Mouse (Mus musculus): Measurements from ENCODE around the gene Zmynd19. TPM values are rescaled to one million over a fixed set of nuclear protein-coding genes. Genes with fewer than 3 reads are reported as not detected.

Zmynd19 gene
- total RNA-seq (2021): 10 to 100 TPM; 18.3 to 20.3 TPM
- long read RNA-seq, experiment 1, partial matches to known transcripts: 1 of 8 reads
- long read RNA-seq, experiment 1, other reads (novel, unspliced or antisense): 3 of 8 reads
- long read RNA-seq, experiment 2, partial matches to known transcripts: 1 of 9 reads
- long read RNA-seq, experiment 2, other reads (novel, unspliced or antisense): 4 of 9 reads

DNA sequence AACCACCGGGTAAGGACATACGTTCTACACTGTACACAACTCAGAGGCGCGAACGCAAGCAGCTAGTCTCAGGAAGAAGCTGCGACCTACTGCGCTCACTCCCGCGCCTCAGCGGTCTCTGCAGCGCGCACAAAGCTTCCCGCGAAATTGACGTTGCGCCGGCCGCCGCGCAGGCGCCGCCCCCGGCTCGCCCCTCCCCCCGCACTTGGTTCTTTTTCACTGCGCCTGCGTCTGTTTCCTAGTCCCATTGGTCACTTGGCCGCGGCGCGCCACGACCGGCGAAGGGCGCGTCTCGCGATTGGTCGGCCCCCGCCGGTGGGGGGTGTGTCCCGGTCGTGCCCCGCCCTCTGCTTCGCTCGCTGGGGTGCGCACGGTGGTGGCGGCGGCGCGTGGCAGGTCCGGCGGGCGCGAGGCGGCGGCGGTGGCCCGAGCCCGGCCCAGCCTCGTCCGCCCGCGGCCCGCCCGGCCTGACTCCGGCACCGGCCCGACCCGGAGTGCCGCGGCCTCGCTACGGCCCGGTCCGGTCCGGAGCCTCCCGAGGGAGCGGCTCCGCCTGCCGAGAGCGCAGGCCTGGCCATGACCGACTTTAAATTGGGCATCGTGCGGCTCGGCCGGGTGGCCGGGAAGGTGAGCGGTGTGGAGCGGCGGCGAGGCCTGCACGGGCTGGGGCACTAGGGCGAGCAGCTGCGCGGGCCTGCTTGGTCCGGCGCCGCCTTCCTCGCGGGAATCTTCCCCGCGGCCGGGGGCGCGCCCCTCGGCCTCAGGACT, at the start of gene Zmynd19:
Gene Zmynd19, plus strand, starts transcription at position 372 of the 768 bp plus-strand sequence.
- peak; percentile 98 for DNase-seq (ENCODE audit: low spot score)

GRCm38 (mm10) chr2:24901055-24901454, 48.5 kb upstream of the Zmynd19 start:
- DNase-seq (ENCODE audit: low spot score): no peak

GRCm38 (mm10) chr2:24902999-24903398, 46.6 kb upstream of the Zmynd19 start:
- no peak for DNase-seq (ENCODE audit: low spot score)

GRCm38 (mm10) chr2:24904823-24905652, 44.6 kb upstream of the Zmynd19 start:
- DNase-seq (ENCODE audit: low spot score): no peak

- DNase-seq (ENCODE audit: low spot score): no peak
Measured at GRCm38 (mm10) chr2:24905653-24906155, 43.9 kb upstream of the Zmynd19 start.

DNA sequence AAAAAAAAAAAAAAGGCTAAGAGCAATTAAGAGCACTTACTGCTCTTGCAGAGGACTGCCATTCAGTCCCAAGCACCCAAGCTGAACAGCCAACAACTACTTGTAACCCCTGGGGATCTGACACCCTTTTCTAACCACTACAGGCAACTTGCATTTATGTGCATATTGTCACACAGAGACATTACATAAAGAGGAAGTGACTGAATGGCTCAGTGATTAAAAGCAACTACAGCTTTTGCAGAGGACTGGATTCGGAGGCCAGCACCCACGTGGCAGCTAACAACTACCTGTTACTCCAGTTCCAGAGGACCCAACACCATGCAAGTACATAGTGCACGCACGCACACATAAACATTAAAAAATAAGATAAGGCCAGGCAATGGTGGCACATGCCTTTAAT, 39.1 kb upstream of the Zmynd19 start:
- no peak for DNase-seq (ENCODE audit: low spot score)

DNA sequence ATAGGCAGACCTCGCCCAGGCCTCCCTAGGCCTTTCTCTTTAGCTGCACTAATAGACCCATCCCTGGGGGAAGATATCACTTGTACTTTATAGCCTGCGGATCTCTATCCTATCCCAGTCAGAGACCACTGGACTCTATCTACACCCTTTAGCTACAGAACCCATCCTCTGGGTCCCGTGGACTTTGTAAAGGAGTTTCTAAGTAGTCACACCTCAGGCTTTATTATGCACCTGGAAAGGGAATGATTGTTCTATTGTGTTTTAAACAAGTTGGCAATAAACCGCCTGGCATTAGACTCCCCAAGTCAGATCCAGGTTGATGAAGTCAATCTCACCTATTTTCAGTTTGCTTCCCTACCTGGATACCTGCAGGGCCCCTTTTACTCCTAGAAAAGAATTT, 37.4 kb upstream of the Zmynd19 start:
- no peak for DNase-seq (ENCODE audit: low spot score)

DNA sequence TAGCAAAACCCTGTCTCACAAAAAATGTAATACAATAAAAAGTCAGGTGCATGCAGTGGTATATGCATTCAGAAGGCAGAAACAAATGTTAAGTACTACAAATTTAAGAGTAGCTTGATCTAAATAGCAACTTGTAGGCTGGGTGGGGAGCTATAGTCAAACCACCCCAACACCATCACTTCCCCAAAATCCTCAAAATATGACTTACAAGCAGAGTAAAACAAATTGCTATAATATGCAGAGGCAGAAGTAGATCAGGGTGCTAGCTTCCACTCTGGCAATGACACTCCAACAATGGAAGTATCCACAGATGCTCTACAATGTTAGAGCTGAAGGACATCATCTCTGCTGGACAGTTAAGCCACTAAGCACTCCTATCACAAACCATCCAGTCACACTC, 37.0 kb upstream of the Zmynd19 start:
- no peak for DNase-seq (ENCODE audit: low spot score)

- no peak for DNase-seq (ENCODE audit: low spot score)
Measured at GRCm38 (mm10) chr2:24914762-24915161, 34.8 kb upstream of the Zmynd19 start.

DNA sequence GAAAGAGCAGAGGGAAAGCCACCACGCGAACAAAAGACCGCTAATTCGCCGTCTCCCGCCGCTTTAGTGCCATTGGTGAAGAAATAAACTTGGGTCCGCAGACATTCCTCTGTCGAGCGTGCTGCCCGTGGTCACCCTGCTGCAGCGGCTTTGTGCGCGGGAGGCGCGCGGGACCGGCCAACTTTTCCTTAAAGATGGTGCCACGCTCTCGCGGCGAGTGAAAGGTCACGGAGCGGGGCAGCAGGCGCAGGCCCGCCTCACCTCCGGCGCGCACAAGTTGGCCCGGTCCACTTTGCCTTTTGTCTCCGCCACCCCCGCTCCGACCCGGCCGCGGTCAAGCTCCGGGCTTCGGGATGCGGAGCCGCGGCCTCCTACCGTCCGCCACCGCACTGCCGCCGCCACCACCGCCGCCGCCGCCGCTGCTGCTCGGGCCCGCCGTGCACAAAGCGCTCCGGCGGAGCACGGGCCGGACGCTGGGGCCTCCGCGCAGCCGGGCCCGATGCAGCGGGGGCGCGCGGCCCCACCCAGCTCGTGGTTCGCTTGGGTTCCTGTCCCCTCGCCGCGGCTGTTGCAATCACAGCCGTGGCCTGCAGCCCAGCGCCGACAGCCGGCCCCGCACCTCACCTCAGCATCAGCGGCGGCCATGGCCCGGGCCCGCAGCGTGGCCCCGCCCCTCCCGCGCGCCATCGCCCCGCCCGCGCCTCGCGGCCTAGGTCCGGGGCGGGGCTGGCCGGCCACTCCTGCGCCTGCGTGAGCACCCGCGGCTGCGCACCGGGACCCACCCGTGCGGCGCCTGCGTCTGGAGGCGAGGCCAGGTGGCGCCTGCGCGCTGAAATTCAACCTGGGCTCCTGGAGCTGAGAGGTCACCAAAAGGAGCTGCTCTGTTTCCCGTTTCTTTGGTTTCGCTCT, 30.4 kb upstream of the Zmynd19 start, which contains the start of gene Ehmt1:
Gene Ehmt1, minus strand, starts transcription at position 685 of the 909 bp plus-strand sequence.
- DNase-seq (ENCODE audit: low spot score): peak; percentile 93

- no peak for DNase-seq (ENCODE audit: low spot score)
Measured at GRCm38 (mm10) chr2:24919839-24920175, 29.8 kb upstream of the Zmynd19 start.

DNA sequence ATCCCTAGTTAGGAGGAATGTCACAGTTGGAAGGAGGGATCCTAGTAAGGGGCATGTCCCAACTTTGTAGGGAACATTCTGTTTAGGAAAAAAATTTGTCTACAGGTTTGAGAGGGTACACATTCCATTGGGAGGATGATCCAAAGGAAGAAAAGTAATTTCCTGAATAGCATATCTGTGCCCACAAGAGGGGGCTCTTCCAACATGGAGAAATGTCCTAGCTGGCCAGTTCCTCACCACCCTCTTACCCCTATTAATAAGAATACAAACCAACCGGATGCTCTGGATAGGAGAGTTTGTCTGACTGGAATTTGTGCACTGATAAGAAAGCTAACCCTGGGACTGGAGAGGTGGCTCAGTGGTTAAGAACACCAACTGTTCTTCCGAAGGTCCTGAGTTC, 26.0 kb upstream of the Zmynd19 start:
- no peak for DNase-seq (ENCODE audit: low spot score)

DNA sequence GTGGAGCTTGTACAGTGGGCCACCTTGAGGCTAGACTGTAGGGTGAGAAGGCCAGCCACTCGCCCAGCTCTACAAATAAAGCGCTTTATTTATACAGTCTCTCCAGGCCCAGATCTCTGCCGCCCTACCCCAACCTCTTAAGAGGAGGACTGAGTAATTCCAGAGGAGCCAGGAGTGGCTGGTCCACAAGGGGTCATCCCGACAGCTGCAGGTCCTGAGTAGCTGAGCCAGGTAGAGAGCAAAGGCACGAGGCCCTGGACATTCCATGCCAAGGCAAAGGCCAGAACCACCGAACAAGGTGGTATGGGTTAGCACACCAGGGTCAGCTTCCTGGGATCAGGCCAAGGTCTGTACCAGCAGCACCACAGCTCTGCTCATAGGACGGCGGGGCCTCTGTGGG, 24.3 kb upstream of the Zmynd19 start:
- DNase-seq (ENCODE audit: low spot score): no peak

DNA sequence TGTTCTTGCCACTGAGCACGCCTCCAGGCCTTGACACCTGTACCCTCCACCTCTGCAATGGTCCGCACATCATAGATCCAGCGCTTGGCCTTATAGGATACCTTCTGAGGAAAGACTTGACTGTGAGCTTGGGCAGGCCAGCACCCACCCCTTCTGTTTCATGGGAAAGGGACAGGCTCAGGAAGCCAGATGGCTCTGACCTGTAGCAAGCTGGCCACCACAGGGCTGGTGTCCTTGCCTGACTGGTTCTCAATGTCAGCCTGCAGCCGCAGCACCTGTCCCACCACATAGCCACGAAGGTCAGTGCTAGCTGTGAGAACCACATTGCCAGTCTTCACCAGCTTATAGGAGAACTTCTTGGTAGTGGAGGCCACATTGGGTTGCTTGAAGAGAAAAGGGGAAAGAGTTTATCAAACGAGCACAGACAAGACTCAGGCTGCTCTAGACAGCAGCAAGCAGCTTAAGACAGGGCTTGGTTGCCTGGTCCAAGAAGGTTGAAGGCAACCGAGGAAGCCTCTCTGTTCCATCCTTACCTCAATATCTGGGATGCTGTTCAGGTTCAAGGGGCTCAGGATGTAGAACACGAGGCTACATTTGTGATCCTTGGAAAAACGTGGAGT, 23.1 kb upstream of the Zmynd19 start:
- no peak for DNase-seq (ENCODE audit: low spot score)

GRCm38 (mm10) chr2:24926965-24927358, 22.6 kb upstream of the Zmynd19 start:
- no peak for DNase-seq (ENCODE audit: low spot score)

- DNase-seq (ENCODE audit: low spot score): peak; percentile 79
Measured at GRCm38 (mm10) chr2:24927810-24928479, 21.6 kb upstream of the Zmynd19 start.

GRCm38 (mm10) chr2:24929119-24929518, 20.5 kb upstream of the Zmynd19 start:
- DNase-seq (ENCODE audit: low spot score): no peak

DNA sequence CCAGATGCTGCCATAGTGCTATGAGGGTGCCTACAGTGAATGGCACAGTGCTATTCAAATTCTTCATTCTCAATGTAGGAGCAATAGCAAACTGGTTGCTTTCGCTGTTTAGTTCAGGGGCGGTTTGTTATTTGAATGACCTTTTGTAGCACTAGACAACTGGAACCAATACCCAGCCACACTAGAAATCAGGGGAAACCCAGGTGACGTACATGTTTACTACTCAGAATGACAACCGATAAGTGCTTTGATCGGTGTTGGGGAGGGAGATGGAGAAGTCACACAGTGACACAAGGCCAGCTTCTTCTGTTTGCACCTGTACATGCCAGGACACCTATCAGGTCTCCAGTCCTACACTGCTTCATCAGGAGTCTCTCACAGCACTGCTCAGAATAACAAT, 20.0 kb upstream of the Zmynd19 start:
- DNase-seq (ENCODE audit: low spot score): no peak

GRCm38 (mm10) chr2:24934441-24934963, 15.1 kb upstream of the Zmynd19 start:
- DNase-seq (ENCODE audit: low spot score): no peak
